Mouse (Mus musculus): ENCODE results near the gene Tshb. TPM values are rescaled to one million over a fixed set of nuclear protein-coding genes. Genes with fewer than 3 reads are reported as not detected.
A peak's percentile ranks its signal among the peaks of the same experiment; 100 is the strongest.

The Tshb gene
- polyA plus RNA-seq, 1 experiment from 2014 or later = 0.10 TPM

- no peaks in the 10 kb centered on the region for H3K9me3 ChIP-seq (ENCODE audit: control insufficient read depth, low read length)
- H3K9ac ChIP-seq (ENCODE audit: low read depth, low read length) = no peak overlapping the region
- ATAC-seq = no peak
- H3K4me3 ChIP-seq (ENCODE audit: low read length) = no peak overlapping the region
- H3K4me2 ChIP-seq (ENCODE audit: low read depth, low read length) = no peak overlapping the region
- no peaks in the 10 kb centered on the region for H3K36me3 ChIP-seq (ENCODE audit: control insufficient read depth, insufficient read depth, low read length)
- H3K27ac ChIP-seq (ENCODE audit: low read length) = no peak overlapping the region
- WGBS = 47% methylated on average over 4 of the region's 4 CpGs
- no peaks in the 10 kb centered on the region for H3K27me3 ChIP-seq (replicated peaks; ENCODE audit: control insufficient read depth, insufficient read depth, low read length)
- peaks cover 7% of the 10 kb centered on the region for H3K4me1 ChIP-seq (ENCODE audit: control insufficient read depth, insufficient read depth, low read length)
Observed at GRCm38 (mm10) chr3:102743202-102743601, 39.3 kb downstream of the Tshb start.

DNA sequence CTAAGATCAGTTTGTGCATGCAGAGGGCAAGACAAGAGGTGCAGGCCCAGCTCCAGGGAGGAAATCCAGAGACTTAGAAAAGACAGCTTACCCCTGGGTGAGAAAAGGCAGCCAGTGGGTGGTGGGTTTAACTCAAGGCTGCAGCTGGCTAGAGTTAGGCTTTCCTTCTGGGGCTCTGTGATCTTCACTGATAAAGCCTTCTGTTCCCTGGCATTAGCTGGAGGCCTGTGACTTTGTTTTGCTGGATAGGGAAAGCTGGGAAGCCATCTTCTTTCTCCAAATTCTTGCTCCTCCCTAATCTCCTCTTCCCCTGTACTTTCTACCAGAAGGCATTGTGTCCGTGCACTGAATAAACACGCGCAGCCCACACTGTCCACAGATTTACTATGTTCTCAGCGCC lies 39.8 kb downstream of the Tshb start:
- Histone ChIP-seq H3K4me1 (ENCODE audit: control insufficient read depth, insufficient read depth, low read length) (peaks cover 12% of the 10 kb centered on the region), H3K4me2 (ENCODE audit: low read depth, low read length) (no peak overlapping the region), H3K36me3 (ENCODE audit: control insufficient read depth, insufficient read depth, low read length) (no peaks in the 10 kb centered on the region), H3K27me3 (replicated peaks; ENCODE audit: control insufficient read depth, insufficient read depth, low read length) (no peaks in the 10 kb centered on the region), H3K27ac (ENCODE audit: low read length) (no peak overlapping the region), H3K4me3 (ENCODE audit: low read length) (no peak overlapping the region), H3K9me3 (ENCODE audit: control insufficient read depth, low read length) (no peaks in the 10 kb centered on the region), H3K9ac (ENCODE audit: low read depth, low read length) (no peak overlapping the region)
- ATAC-seq = no peak
- WGBS = 54% methylated on average over 4 of the region's 4 CpGs

- ATAC-seq = no peak
- H3K9ac ChIP-seq (ENCODE audit: low read depth, low read length) = no peak overlapping the region
- H3K27me3 ChIP-seq (replicated peaks; ENCODE audit: control insufficient read depth, insufficient read depth, low read length) = no peaks in the 10 kb centered on the region
- no peak overlapping the region for H3K27ac ChIP-seq (ENCODE audit: low read length)
- 77% methylated on average over 6 of the region's 6 CpGs for WGBS
- no peak overlapping the region for H3K4me3 ChIP-seq (ENCODE audit: low read length)
- peaks cover 22% of the 10 kb centered on the region for H3K4me1 ChIP-seq (ENCODE audit: control insufficient read depth, insufficient read depth, low read length)
- no peaks in the 10 kb centered on the region for H3K36me3 ChIP-seq (ENCODE audit: control insufficient read depth, insufficient read depth, low read length)
- H3K4me2 ChIP-seq (ENCODE audit: low read depth, low read length) = no peak overlapping the region
- no peaks in the 10 kb centered on the region for H3K9me3 ChIP-seq (ENCODE audit: control insufficient read depth, low read length)
Observed at GRCm38 (mm10) chr3:102738926-102739325, 43.6 kb downstream of the Tshb start.

DNA sequence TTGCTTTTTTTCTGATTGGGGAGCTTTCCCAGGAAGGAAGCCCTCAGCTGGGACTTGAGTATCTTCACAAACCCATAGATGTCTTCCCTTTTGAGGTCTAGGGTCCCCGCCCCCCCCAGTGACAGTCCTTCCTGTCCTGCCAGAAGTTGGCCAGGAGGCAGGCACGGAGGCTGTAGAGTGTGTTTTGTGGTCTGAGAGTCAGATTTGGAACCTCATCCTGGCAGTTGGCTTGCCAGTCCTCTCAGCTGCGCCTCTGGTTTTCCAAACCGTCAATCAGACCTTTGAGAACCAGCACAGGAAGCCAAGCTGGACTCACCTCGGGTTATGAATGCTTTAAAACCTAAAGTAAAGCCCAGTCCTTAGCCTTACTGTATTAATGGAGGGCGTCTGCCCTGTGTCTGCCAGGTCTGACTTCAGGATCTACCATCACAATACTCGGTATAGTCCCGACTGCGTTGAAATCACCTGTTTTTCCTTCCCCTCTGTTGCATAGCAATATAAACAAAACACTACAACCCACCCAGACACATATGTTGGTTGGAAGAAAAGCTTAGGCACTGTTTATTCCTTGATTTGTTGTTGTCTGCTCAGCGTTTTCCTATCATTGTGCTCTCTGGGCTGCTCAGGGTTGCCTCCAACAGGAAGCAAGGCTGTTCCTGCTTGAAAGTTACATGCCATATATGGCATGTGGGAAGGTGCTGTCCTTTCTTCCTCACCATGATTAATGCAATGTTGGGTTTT lies 44.2 kb downstream of the Tshb start:
- no peaks in the 10 kb centered on the region for H3K27me3 ChIP-seq (replicated peaks; ENCODE audit: control insufficient read depth, insufficient read depth, low read length)
- peaks cover 22% of the 10 kb centered on the region for H3K4me1 ChIP-seq (ENCODE audit: control insufficient read depth, insufficient read depth, low read length)
- H3K36me3 ChIP-seq (ENCODE audit: control insufficient read depth, insufficient read depth, low read length) = no peaks in the 10 kb centered on the region
- no peak for ATAC-seq
- H3K27ac ChIP-seq (ENCODE audit: low read length) = peak overlapping the region; percentile 21; the same call in 1 of the 2 replicates
- no peak overlapping the region for H3K4me3 ChIP-seq (ENCODE audit: low read length)
- no peaks in the 10 kb centered on the region for H3K9me3 ChIP-seq (ENCODE audit: control insufficient read depth, low read length)
- no peak overlapping the region for H3K4me2 ChIP-seq (ENCODE audit: low read depth, low read length)
- 56% methylated on average over 10 of the region's 10 CpGs for WGBS
- H3K9ac ChIP-seq (ENCODE audit: low read depth, low read length) = no peak overlapping the region

DNA sequence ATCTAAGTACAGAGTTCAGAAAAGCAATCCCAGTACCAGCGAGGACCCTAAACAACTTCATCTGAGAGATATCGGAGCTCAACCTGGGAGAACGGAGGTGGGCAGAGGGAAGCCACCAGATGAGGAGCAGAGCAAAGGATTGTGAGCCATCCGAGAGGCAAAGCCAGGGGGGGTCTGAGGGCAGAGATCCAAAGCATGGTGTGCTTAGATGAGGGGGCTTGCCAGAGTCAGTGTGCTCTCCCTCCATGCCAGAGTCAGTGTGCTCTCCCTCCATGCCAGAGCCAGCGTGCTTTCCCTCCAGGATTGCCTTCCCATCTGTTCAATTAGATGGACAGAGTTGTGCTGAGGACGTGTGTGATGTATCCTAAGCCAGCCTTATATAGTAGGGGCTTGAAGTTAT lies 45.4 kb downstream of the Tshb start:
- peaks cover 22% of the 10 kb centered on the region for H3K4me1 ChIP-seq (ENCODE audit: control insufficient read depth, insufficient read depth, low read length)
- H3K27me3 ChIP-seq (replicated peaks; ENCODE audit: control insufficient read depth, insufficient read depth, low read length) = no peaks in the 10 kb centered on the region
- H3K9me3 ChIP-seq (ENCODE audit: control insufficient read depth, low read length) = no peaks in the 10 kb centered on the region
- H3K4me3 ChIP-seq (ENCODE audit: low read length) = no peak overlapping the region
- WGBS = 75% methylated on average over 6 of the region's 6 CpGs
- no peak overlapping the region for H3K27ac ChIP-seq (ENCODE audit: low read length)
- no peaks in the 10 kb centered on the region for H3K36me3 ChIP-seq (ENCODE audit: control insufficient read depth, insufficient read depth, low read length)
- H3K9ac ChIP-seq (ENCODE audit: low read depth, low read length) = no peak overlapping the region
- no peak overlapping the region for H3K4me2 ChIP-seq (ENCODE audit: low read depth, low read length)
- no peak for ATAC-seq

DNA sequence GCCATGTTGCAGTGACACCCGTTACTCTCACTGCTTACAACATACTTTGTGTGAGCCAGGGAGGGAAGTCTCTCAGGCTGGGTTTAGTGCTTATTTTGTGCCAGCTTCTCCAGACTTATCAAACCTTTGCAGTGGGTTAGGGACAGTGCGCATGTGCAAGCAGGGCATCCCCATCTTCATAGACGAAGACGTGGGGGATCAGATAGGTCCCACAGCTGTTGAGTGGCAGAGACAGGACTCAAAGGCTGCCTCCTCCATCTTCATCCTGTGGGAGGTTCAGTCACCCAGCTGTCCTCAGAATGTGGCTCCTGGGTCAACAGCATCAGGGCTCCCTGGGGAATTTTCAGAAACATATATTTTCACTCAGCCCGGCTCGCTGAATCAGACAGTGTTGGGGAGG lies 46.1 kb downstream of the Tshb start:
- Histone ChIP-seq H3K9me3 (ENCODE audit: control insufficient read depth, low read length) (no peaks in the 10 kb centered on the region), H3K36me3 (ENCODE audit: control insufficient read depth, insufficient read depth, low read length) (no peaks in the 10 kb centered on the region), H3K9ac (ENCODE audit: low read depth, low read length) (no peak overlapping the region), H3K27me3 (replicated peaks; ENCODE audit: control insufficient read depth, insufficient read depth, low read length) (no peaks in the 10 kb centered on the region), H3K27ac (ENCODE audit: low read length) (no peak overlapping the region), H3K4me1 (ENCODE audit: control insufficient read depth, insufficient read depth, low read length) (peaks cover 22% of the 10 kb centered on the region), H3K4me2 (ENCODE audit: low read depth, low read length) (no peak overlapping the region), H3K4me3 (ENCODE audit: low read length) (no peak overlapping the region)
- ATAC-seq = no peak
- WGBS = 70% methylated on average over 6 of the region's 6 CpGs

GRCm38 (mm10) chr3:102735638-102736037 lies 46.9 kb downstream of the Tshb start:
- ATAC-seq = no peak
- WGBS = 57% methylated on average over 6 of the region's 6 CpGs
- peak overlapping the region; percentile 78 for H3K4me3 ChIP-seq (ENCODE audit: low read length)
- no peaks in the 10 kb centered on the region for H3K27me3 ChIP-seq (replicated peaks; ENCODE audit: control insufficient read depth, insufficient read depth, low read length)
- H3K4me2 ChIP-seq (ENCODE audit: low read depth, low read length) = peak overlapping the region; percentile 89
- H3K27ac ChIP-seq (ENCODE audit: low read length) = no peak overlapping the region
- H3K36me3 ChIP-seq (ENCODE audit: control insufficient read depth, insufficient read depth, low read length) = no peaks in the 10 kb centered on the region
- H3K9ac ChIP-seq (ENCODE audit: low read depth, low read length) = peak overlapping the region; percentile 75
- H3K4me1 ChIP-seq (ENCODE audit: control insufficient read depth, insufficient read depth, low read length) = peaks cover 22% of the 10 kb centered on the region
- H3K9me3 ChIP-seq (ENCODE audit: control insufficient read depth, low read length) = no peaks in the 10 kb centered on the region

DNA sequence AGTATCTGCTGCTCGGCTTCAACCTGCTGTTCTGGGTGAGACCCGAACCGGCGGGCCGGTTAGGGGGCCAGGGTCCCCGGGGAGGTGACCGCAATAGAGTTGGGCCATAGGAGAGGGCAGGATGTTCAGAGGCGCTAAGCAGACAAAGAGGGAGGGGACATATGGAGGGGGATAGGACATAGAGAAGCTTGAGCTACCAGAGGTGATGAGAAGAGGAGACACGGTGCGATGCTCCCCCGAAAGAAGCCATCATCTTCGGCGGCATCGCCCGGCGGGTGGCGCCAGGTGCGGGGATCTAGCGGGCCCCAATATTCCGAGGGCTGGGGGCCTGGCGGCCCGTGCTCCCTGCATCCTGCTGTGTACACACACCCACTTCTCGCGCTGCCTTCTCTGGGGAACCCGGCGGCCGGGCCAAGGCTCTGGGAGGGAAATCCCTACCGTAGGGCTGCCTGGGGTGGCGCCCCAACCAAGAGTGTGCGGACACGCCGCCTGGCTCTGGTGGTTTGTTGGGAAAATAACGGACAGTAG lies 47.4 kb downstream of the Tshb start:
- peak overlapping the region; percentile 78 for H3K4me3 ChIP-seq (ENCODE audit: low read length)
- H3K27ac ChIP-seq (ENCODE audit: low read length) = peak overlapping the region; percentile 57
- H3K9ac ChIP-seq (ENCODE audit: low read depth, low read length) = peak overlapping the region; percentile 75
- peak overlapping the region; percentile 89 for H3K4me2 ChIP-seq (ENCODE audit: low read depth, low read length)
- under 1% methylated on average over 33 of the region's 33 CpGs for WGBS
- no peaks in the 10 kb centered on the region for H3K27me3 ChIP-seq (replicated peaks; ENCODE audit: control insufficient read depth, insufficient read depth, low read length)
- no peaks in the 10 kb centered on the region for H3K36me3 ChIP-seq (ENCODE audit: control insufficient read depth, insufficient read depth, low read length)
- H3K4me1 ChIP-seq (ENCODE audit: control insufficient read depth, insufficient read depth, low read length) = peaks cover 22% of the 10 kb centered on the region
- H3K9me3 ChIP-seq (ENCODE audit: control insufficient read depth, low read length) = no peaks in the 10 kb centered on the region
- peak; percentile 68 for ATAC-seq

GRCm38 (mm10) chr3:102734313-102735030 lies 48.0 kb downstream of the Tshb start, which contains the start of gene Tspan2:
Gene Tspan2 (plus strand): TSS chr3:102734529.
- under 1% methylated on average over 39 of the region's 54 CpGs for WGBS
- peak within 1 kb of the TSS; percentile 85 for H3K27ac ChIP-seq (ENCODE audit: low read length)
- no peaks in the 10 kb centered on the region for H3K27me3 ChIP-seq (replicated peaks; ENCODE audit: control insufficient read depth, insufficient read depth, low read length)
- peak; percentile 87 for ATAC-seq
- peak within 1 kb of the TSS; percentile 89 for H3K4me2 ChIP-seq (ENCODE audit: low read depth, low read length)
- no peaks in the 10 kb centered on the region for H3K36me3 ChIP-seq (ENCODE audit: control insufficient read depth, insufficient read depth, low read length)
- H3K4me3 ChIP-seq (ENCODE audit: low read length) = peak within 1 kb of the TSS; percentile 78
- H3K9me3 ChIP-seq (ENCODE audit: control insufficient read depth, low read length) = no peaks in the 10 kb centered on the region
- H3K4me1 ChIP-seq (ENCODE audit: control insufficient read depth, insufficient read depth, low read length) = peaks cover 22% of the 10 kb centered on the region
- peak within 1 kb of the TSS; percentile 75 for H3K9ac ChIP-seq (ENCODE audit: low read depth, low read length)

All from intestine, embryonic 16.5 days (tissue).